Mouse (Mus musculus) MN1 (cell line): ENCODE data around the gene Pon3.

Source experiments
- DNase-seq: peaks from one replicate; pipeline ENCODE4 v3.0.0-alpha.2; 2016; ENCODE audit warnings: low spot score

The Pon3 gene

DNA sequence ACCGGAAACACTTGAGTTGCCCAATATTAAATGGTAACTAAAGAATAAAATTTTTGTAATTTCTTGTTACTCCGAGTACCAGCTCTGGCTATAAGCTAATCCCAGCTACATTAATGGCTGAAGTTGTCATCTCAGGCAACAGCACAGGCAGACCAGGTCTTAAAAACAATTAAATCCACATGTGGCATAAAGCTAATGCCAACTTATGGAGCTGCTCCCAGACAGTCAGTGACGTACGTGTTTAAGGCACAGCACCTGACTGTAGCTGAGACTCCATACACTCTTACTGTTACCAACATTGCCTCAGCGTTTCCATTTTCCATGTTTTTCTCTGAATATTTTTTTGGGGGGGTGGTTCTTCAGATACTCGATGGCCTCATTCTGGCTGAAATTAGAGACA is 76.9 kb downstream of the Pon3 start:
- no peak for DNase-seq

DNA sequence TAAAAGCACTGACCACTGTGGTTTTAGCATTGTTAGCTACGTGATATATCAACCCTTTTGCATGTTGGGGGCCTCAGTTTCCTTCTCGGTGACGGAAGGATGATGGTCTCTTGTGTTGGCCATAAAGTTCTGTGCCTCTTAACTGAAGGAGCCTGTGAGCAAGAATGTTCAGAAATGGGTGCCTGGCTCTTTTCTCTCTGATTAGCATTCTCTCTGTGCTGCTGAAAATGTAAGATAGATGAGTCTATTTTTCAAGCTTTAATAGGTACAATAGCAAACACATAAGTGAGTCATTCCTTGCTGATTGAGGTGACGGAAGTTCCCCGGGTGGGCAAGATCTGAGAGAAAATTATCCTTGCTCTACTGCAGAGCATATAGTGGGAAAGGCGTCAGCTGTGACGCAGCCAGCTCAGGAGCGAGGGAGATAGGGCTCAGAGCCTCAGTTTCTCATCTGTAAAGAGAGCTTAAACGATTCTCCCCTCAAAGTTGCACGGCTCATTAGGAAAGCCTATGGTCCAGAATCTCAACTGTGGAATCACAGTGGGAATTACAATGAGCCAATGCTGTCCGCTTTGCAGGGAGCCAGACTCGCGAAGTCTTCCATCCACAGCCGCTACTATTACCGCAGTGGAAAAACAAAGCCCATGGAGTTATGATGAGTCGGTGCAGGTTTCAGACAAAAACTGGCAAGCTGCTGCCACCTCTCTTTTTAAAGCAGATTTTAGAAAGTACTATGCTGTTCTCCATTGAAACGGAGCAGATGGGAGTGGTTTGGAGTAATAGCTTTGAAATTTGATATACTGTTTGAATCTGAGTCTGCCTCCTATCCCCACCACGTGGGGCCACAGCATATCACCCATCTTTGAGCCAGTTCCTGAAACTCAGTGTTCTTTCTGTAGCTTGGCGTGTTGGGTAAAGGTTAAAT is 77.9 kb downstream of the Pon3 start:
- no peak for DNase-seq

DNA sequence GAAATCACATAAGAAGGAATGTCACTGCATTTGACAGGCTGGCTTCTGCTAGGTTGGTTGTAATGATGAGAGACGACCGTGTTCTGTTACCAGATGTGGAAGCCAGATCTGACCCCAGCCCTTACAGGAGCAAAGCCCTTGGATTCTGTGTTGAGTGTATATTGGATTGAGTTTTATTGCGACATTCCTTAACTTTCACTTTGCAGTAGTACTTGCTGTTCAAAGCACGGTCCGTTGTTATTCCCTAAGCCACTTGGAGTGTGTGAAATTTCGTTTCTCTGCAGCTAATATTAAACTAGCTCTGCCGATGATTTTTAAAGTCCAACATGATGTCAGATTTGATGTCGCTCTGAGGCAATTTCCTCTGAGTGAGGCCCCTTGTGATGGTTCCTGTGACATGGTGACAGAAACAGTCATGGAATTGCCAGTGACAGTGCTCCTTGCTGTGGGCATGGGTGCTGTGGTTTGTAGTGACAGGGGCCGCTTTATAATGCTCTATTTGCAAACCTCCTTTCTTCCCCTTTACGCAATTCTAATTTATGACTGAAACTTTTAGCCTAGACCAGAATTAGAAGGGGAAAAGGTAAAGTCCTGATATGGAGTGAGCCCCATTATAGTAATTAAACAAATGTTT is 81.8 kb downstream of the Pon3 start:
- DNase-seq = no peak

DNA sequence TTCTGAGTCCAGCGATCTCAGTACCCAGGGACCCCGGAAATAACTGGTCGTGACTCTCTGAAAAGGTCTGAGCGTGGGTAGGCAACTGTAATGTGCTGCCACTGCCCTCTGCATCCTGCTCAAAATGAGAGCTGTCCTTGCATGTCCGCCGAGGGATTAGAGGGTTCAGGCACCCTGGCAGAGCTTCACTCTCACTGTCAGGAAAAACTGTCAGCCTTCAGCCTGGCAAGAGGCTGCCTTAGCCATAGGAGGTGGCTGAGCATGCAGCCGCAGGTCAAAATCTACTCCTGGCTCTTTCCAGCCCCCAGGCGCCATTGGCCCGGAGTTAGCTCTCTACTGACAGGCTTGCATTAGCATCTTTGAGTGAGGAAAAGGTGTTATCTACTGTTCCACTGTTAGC is 83.5 kb downstream of the Pon3 start:
- no peak for DNase-seq

DNA sequence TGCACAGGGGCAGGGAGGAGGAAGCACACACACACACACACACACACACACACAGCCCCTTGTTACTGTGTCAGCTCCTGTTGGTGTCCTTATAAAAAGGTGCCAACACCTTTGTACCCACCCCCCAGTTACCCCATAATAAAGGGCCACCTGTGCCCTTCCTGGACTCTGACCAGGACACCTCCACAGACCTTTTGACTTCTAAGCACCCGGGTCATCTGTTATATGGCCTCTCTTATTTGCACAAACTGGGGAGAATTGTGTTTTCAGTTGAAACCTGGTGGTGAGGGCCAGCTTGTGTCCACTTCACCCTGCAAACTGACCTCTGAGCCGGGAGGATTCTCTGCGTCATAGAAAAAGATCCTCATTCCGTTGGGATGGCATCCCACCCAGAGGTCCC is 84.7 kb downstream of the Pon3 start:
- DNase-seq = no peak
